Mouse (Mus musculus) lung, postnatal 25 days (tissue): ENCODE results near the gene Rimbp2.

Source experiments
- DNase-seq: peaks from one replicate; pipeline ENCODE4 v3.0.0; 2022; ENCODE audit warnings: low spot score

Gene Rimbp2

GRCm38 (mm10) chr5:128845033-128845432 lies 108.3 kb downstream of the Rimbp2 start:
- DNase-seq: no peak

- DNase-seq: no peak
These were observed 109.3 kb downstream of the Rimbp2 start for GRCm38 (mm10) chr5:128843982-128844381.

GRCm38 (mm10) chr5:128841541-128841940 lies 111.7 kb downstream of the Rimbp2 start:
- DNase-seq: no peak

GRCm38 (mm10) chr5:128837045-128837444 lies 116.2 kb downstream of the Rimbp2 start:
- DNase-seq: no peak

- DNase-seq: no peak
These were observed 119.2 kb downstream of the Rimbp2 start for GRCm38 (mm10) chr5:128834126-128834525.

- no peak for DNase-seq
These were observed 130.4 kb downstream of the Rimbp2 start for GRCm38 (mm10) chr5:128822843-128823242.

GRCm38 (mm10) chr5:128819638-128820285 lies 133.5 kb downstream of the Rimbp2 start:
- no peak for DNase-seq

- DNase-seq: no peak
These were observed 137.7 kb downstream of the Rimbp2 start for GRCm38 (mm10) chr5:128815629-128816028.

- DNase-seq: no peak
These were observed 138.2 kb downstream of the Rimbp2 start for GRCm38 (mm10) chr5:128815078-128815477.

GRCm38 (mm10) chr5:128813121-128813520 lies 140.2 kb downstream of the Rimbp2 start:
- no peak for DNase-seq

- no peak for DNase-seq
These were observed 141.9 kb downstream of the Rimbp2 start for GRCm38 (mm10) chr5:128811431-128811830.

- DNase-seq: no peak
These were observed 143.3 kb downstream of the Rimbp2 start for GRCm38 (mm10) chr5:128810006-128810405.

- DNase-seq: no peak
These were observed 143.9 kb downstream of the Rimbp2 start for GRCm38 (mm10) chr5:128809406-128809805.

- no peak for DNase-seq
These were observed 144.6 kb downstream of the Rimbp2 start for GRCm38 (mm10) chr5:128808547-128809182.

- DNase-seq: no peak
These were observed 145.9 kb downstream of the Rimbp2 start for GRCm38 (mm10) chr5:128807408-128807807.

- DNase-seq: no peak
These were observed 146.8 kb downstream of the Rimbp2 start for GRCm38 (mm10) chr5:128806296-128806998.

- DNase-seq: no peak
These were observed 148.2 kb downstream of the Rimbp2 start for GRCm38 (mm10) chr5:128805092-128805491.

GRCm38 (mm10) chr5:128800592-128800991 lies 152.7 kb downstream of the Rimbp2 start:
- DNase-seq: no peak

GRCm38 (mm10) chr5:128781621-128782020 lies 171.7 kb downstream of the Rimbp2 start:
- DNase-seq: no peak

- DNase-seq: no peak
These were observed 176.9 kb downstream of the Rimbp2 start for GRCm38 (mm10) chr5:128776386-128776785.

GRCm38 (mm10) chr5:128769026-128769631 lies 184.2 kb downstream of the Rimbp2 start:
- no peak for DNase-seq

- DNase-seq: no peak
These were observed 192.2 kb downstream of the Rimbp2 start for GRCm38 (mm10) chr5:128761118-128761517.

- no peak for DNase-seq
These were observed 207.0 kb downstream of the Rimbp2 start for GRCm38 (mm10) chr5:128746261-128746660.
